Mouse (Mus musculus): Measurements from ENCODE around the gene Psmd9.

DNA sequence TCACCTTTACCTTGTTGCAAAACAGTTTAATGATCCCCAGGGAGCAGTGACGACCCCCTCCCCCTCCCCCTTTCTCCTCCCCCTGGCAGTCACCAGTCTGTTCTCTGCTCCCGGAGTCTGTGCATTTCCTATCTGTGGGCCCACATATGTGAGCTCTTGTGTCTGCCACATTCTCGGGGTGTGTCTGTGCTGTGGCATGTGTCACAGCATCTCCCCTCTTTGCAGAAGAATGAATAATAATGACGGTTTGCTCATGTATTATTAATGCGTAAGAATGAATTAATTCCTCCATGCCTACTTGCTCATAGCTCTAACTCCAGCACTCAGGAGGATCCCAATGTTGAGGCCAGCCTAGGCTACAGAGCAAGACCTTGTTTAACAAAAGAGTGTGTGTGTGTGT lies 103.7 kb downstream of the Psmd9 start:
- no peak for TF ChIP-seq CTCF (conservative IDR thresholded peaks at IDR 0.05; ENCODE audit: low read length)
- no peak for TF ChIP-seq POU5F1 (IDR thresholded peaks at IDR 0.05; ENCODE audit: borderline replicate concordance, low read length)
- TF ChIP-seq NANOG (IDR thresholded peaks at IDR 0.05; ENCODE audit: borderline replicate concordance, low read length) = no peak

Measured in E14TG2a.4 (cell line).